Mouse (Mus musculus) R1 (cell line): ENCODE measurements around the gene Ranbp9.

ENCODE experiments used
- DNase-seq: peaks from one replicate; pipeline ENCODE4 v3.0.0-alpha.2; 2018; ENCODE audit warnings: low read depth, low spot score

Gene Ranbp9

DNA sequence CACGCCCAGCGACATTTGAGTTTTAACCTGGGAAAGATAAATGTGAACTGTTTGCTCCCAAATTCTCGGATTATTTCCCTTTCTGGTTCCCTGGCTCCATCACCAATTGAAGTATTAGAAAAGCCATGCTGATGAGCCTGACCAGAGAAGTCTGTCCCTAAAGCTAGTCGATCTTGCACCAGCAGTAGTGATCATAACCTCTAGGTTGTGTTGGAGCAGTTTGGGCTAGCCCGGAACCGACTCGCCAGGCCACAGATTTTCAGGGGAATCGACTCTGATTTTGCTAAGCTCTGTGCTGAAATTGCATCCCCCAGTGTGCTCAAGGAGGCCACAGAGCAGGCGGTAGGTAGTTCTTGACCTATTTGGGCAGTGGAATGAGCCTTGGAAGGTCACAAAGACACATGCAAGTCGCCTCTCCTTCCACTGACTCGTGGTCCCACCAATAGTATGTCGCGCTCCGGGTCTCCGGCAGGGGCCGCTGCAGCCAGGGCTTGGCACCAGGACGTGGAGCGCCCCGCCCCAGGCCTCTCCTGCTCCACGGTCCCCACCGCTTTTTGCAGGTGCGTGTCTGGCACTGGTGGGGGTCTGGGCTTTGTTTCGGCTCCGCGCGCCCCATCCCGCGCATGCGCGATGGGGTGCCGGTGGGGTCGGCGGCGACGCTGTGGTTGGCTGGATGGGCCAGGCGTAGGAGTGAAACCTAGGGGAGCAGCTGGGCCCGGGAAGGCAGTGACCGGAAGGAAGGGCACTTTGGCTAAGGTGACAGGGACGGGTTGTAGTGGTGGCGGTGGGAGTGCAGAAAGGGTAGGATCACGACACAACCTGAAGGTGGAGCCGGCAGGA is 115.9 kb downstream of the Ranbp9 start, which contains the start of gene Sirt5:
Sirt5 (plus strand) TSS at position 512 of the 840 bp plus-strand sequence.
- peak; percentile 97 for DNase-seq

GRCm38 (mm10) chr13:43362353-43362752 is 118.7 kb downstream of the Ranbp9 start:
- DNase-seq: no peak

DNA sequence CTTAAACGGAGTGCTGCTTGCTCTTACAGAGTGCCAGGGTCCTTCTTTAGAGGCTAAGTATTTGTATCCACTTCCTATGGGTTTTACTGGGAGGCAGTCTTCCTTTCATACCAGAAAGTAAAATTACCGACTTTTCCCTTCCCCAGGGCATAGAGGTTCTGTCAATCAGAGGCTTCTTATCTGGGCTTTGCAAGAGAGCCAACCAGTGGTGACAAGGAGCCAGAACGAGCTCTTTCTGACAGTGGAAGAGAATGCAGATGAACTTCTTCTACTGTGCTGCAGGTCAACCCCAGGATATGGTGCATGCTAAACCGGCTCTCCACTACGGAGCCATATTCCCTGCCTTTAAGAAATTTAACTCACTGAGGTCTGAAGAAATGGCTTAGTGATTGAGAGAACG is 120.5 kb downstream of the Ranbp9 start:
- no peak for DNase-seq

GRCm38 (mm10) chr13:43356346-43357125 is 124.5 kb downstream of the Ranbp9 start:
- DNase-seq: no peak

- DNase-seq: no peak
Measured at GRCm38 (mm10) chr13:43354362-43354761, 126.7 kb downstream of the Ranbp9 start.

- DNase-seq: no peak
Measured at GRCm38 (mm10) chr13:43353356-43353755, 127.7 kb downstream of the Ranbp9 start.
